Mouse (Mus musculus): ENCODE data around the gene Glra4. TPM values are rescaled to one million over a fixed set of nuclear protein-coding genes. Genes with fewer than 3 reads are reported as not detected.

Glra4 gene
- polyA plus RNA-seq, 1 experiment from 2014 or later: not detected

DNA sequence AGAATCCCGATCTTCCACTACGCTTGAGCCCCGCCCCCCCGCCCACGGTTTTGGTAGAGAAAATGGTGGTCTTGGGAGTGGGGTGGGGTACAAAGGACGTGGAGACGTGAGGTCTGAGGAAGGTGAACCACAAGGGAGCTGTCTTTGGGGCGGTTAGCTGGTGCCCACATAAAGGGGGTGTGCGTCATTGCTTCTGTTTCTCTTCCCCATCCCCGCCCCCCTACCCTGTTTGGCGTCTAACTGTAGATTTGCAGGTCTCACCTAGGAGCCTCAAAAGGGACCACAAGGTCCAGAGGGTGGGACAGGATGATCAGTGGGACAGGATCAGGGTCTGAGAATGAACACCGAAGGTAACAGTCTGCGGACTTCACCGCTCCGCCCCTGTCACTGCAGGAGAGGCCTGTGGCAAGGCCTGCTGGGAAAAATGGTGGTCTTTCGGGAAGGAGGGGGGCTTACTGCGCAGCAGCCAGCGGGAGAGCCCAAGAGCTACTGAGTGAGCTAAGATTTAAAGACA lies 71.7 kb downstream of the Glra4 start:
- Histone ChIP-seq H3K27ac (peak overlapping the region; percentile 77), H3K9me3 (replicated peaks; ENCODE audit: low read length) (no peaks in the 10 kb centered on the region), H3K36me3 (ENCODE audit: insufficient read depth, low read length) (no peaks in the 10 kb centered on the region), H3K4me3 (replicated peaks; ENCODE audit: low read depth, low read length) (peak overlapping the region; percentile 48), H3K4me2 (ENCODE audit: low read length) (peak overlapping the region; percentile 62), H3K9ac (ENCODE audit: low read depth, low read length) (peak overlapping the region; percentile 68), H3K27me3 (ENCODE audit: insufficient read depth, low read length) (no peaks in the 10 kb centered on the region), H3K4me1 (replicated peaks; ENCODE audit: insufficient read depth, low read length) (no peaks in the 10 kb centered on the region)
- peak; percentile 73 for DNase-seq (ENCODE audit: low spot score)
- ATAC-seq (replicated peaks; ENCODE audit: low FRiP score, low read depth): peak; percentile 89
- 14% methylated on average over 18 of the region's 18 CpGs for WGBS
- no peak for TF ChIP-seq CTCF (IDR thresholded peaks at IDR 0.05; ENCODE audit: low read depth)

Other genes starting within 250 kb of the Glra4 start
- not detected in 2 replicates for gene Kir3dl2, start 236.1 kb downstream of the Glra4 start, polyA plus RNA-seq (2015; fragmentation: Nextera tagmentation; extraction: Ambion mirVana)
- gene Tceal3, start 189.3 kb downstream of the Glra4 start, polyA plus RNA-seq (2015; fragmentation: Nextera tagmentation; extraction: Ambion mirVana): 6.0 and 7.1 TPM in 2 replicates
- 13.4 and 17.1 TPM in 2 replicates for gene Tceal1, start 72.2 kb downstream of the Glra4 start, polyA plus RNA-seq (2015; fragmentation: Nextera tagmentation; extraction: Ambion mirVana)
- gene Morf4l2, start 36.5 kb downstream of the Glra4 start, polyA plus RNA-seq (2015; fragmentation: Nextera tagmentation; extraction: Ambion mirVana): 478 and 504 TPM in 2 replicates
- gene Plp1, start 42.5 kb upstream of the Glra4 start, polyA plus RNA-seq (2015; fragmentation: Nextera tagmentation; extraction: Ambion mirVana): 1.6 TPM in 2 replicates
- gene Rab9b, start 88.6 kb upstream of the Glra4 start, polyA plus RNA-seq (2015; fragmentation: Nextera tagmentation; extraction: Ambion mirVana): 0.04 and 0.06 TPM in 2 replicates
- not detected in 2 replicates for gene H2bfm, start 147.2 kb upstream of the Glra4 start, polyA plus RNA-seq (2015; fragmentation: Nextera tagmentation; extraction: Ambion mirVana)
- 52.6 and 76.2 TPM in 2 replicates for gene Tmsb15b2, start 195.4 kb upstream of the Glra4 start, polyA plus RNA-seq (2015; fragmentation: Nextera tagmentation; extraction: Ambion mirVana)
- 5.9 and 7.3 TPM in 2 replicates for gene Tmsb15l, start 196.7 kb upstream of the Glra4 start, polyA plus RNA-seq (2015; fragmentation: Nextera tagmentation; extraction: Ambion mirVana)
- 41.5 and 51.6 TPM in 2 replicates for gene Tmsb15b1, start 196.7 kb upstream of the Glra4 start, polyA plus RNA-seq (2015; fragmentation: Nextera tagmentation; extraction: Ambion mirVana)
- gene Zcchc18, start 213.0 kb upstream of the Glra4 start, polyA plus RNA-seq (2015; fragmentation: Nextera tagmentation; extraction: Ambion mirVana): 20.5 and 22.0 TPM in 2 replicates

Data from kidney, postnatal 0 days (tissue).